In genomic region chr9:20983169-20983568, GRCm38 (mm10) we compare ENCODE assay signal across 17 mouse cellular contexts. TPM values are rescaled to one million over a fixed set of nuclear protein-coding genes. Genes with fewer than 3 reads are reported as not detected.
DNase-seq lines count a peak whose midpoint lies in the region; ATAC-seq and TF ChIP-seq lines count a peak whose summit lies in the region.
"Had no signal": no experiment of that assay in that cellular context is flagged by ENCODE, and none has a peak within 500 bp of the region (broad histone marks: within the 10 kb centered on the region; RNA-seq: fewer than 3 reads in every experiment).

No protein-coding gene starts in this region.

- dilution Hi-C loops in CH12.LX (cut with MboI; ENCODE audit: extremely low pct_ligation_motif_present, extremely low pct_unique_long_range_greater_than_20kb, low sequenced_read_pairs) = no loop called here

- no peak overlapping the region for H3K4me3 ChIP-seq in heart, embryonic 13.5 days
- H3K4me3 ChIP-seq in CH12.LX (replicated peaks in 1 of 3; ENCODE audit: low read depth in 2 of 3, low read length in 2 of 3, poor library complexity in 1 of 3) = peak overlapping the region in 1 of 3 experiments; percentile 33
- no peak overlapping the region for H3K4me3 ChIP-seq in heart, embryonic 11.5 days (ENCODE audit: low read depth, low read length)
- H3K4me3 ChIP-seq: limb, embryonic 12.5 days had no signal

- no peaks in the 10 kb centered on the region for H3K79me2 ChIP-seq in CH12.LX (replicated peaks; ENCODE audit: control insufficient read depth, extremely low read depth, insufficient read depth, poor library complexity, severe bottlenecking)

- WGBS in heart, embryonic 13.5 days = 30% methylated on average over 5 of the region's 5 CpGs
- 41% methylated on average over 5 of the region's 5 CpGs for WGBS in heart, embryonic 11.5 days (ENCODE audit: insufficient replicate concordance)

- peak overlapping the region; percentile 7; the same call in 1 of the 2 replicates for H3K9ac ChIP-seq in heart, embryonic 13.5 days
- peak overlapping the region; percentile 15; the same call in 1 of the 2 replicates for H3K9ac ChIP-seq in CH12.LX (ENCODE audit: insufficient read depth, low read depth)
- H3K9ac ChIP-seq in heart, embryonic 11.5 days (ENCODE audit: low read depth, low read length) = no peak overlapping the region
- H3K9ac ChIP-seq: hindbrain, embryonic 14.5 days; limb, embryonic 12.5 days had no signal

- peak; percentile 36; the same call in 1 of the 2 replicates for TF ChIP-seq POLR2A in CH12.LX (IDR thresholded peaks at IDR 0.05; ENCODE audit: low read depth, low read length)

- no peak overlapping the region for H3K4me2 ChIP-seq in heart, embryonic 13.5 days
- H3K4me2 ChIP-seq in CH12.LX (ENCODE audit: insufficient read depth, low read depth, poor library complexity, severe bottlenecking) = peak overlapping the region; percentile 30; the same call in 1 of the 2 replicates
- H3K4me2 ChIP-seq in heart, embryonic 11.5 days = no peak overlapping the region
- H3K4me2 ChIP-seq: hindbrain, embryonic 14.5 days; limb, embryonic 12.5 days had no signal

- ATAC-seq in heart, embryonic 13.5 days (ENCODE audit: extremely low read depth, insufficient number of reproducible peaks, low FRiP score, low TSS enrichment) = no peak
- ATAC-seq in common myeloid progenitor, adult 5-6 weeks (replicated peaks; ENCODE audit: low read depth, poor library complexity, severe bottlenecking) = peak; percentile 42; the same call in 1 of the 2 replicates
- ATAC-seq in heart, embryonic 11.5 days (replicated peaks; ENCODE audit: insufficient number of reproducible peaks, low FRiP score, low TSS enrichment) = no peak
- ATAC-seq: midbrain, embryonic 16.5 days had no signal

- intact Hi-C loops in left cerebral cortex, postnatal 4 days (cut with DNase I) = no loop called here

- H3K27me3 ChIP-seq in heart, embryonic 13.5 days (replicated peaks) = peaks cover 10% of the 10 kb centered on the region
- peaks cover 5% of the 10 kb centered on the region for H3K27me3 ChIP-seq in CH12.LX (replicated peaks)
- no peaks in the 10 kb centered on the region for H3K27me3 ChIP-seq in splenic B cell, adult 2 months (ENCODE audit: control insufficient read depth, insufficient read depth, low read length, poor library complexity, severe bottlenecking)
- peaks cover 3% of the 10 kb centered on the region; the same call in 1 of the 2 replicates for H3K27me3 ChIP-seq in heart, embryonic 11.5 days (ENCODE audit: control insufficient read depth, insufficient read depth, low read length)
- H3K27me3 ChIP-seq: limb, embryonic 12.5 days had no signal

- TF ChIP-seq CTCF in CH12.LX (conservative IDR thresholded peaks at IDR 0.05 in 1 of 2, IDR thresholded peaks at IDR 0.05 in 1 of 2; ENCODE audit: low read depth in 2 of 2, low read length in 2 of 2) = no peak

- in situ Hi-C loops in CH12.LX (cut with MboI; ENCODE audit: low pct_ligation_motif_present, low pct_unique_long_range_greater_than_20kb, low sequenced_read_pairs) = no loop called here

- TF ChIP-seq RAD21 in CH12.LX (IDR thresholded peaks at IDR 0.05; ENCODE audit: low read depth, low read length) = no peak

- no peaks in the 10 kb centered on the region for H3K36me3 ChIP-seq in heart, embryonic 13.5 days
- no peaks in the 10 kb centered on the region for H3K36me3 ChIP-seq in CH12.LX (replicated peaks in 1 of 2; ENCODE audit: control insufficient read depth in 1 of 2, insufficient read depth in 1 of 2, low read length in 1 of 2)
- H3K36me3 ChIP-seq in splenic B cell, adult 2 months (ENCODE audit: control insufficient read depth, insufficient read depth, low read length, poor library complexity, severe bottlenecking) = no peaks in the 10 kb centered on the region
- H3K36me3 ChIP-seq in heart, embryonic 11.5 days (ENCODE audit: control insufficient read depth, insufficient read depth, low read length) = no peaks in the 10 kb centered on the region
- H3K36me3 ChIP-seq: limb, embryonic 12.5 days had no signal

- H3K4me1 ChIP-seq in heart, embryonic 13.5 days = peaks cover 15% of the 10 kb centered on the region
- peaks cover 16 to 61% of the 10 kb centered on the region in 2 experiments for H3K4me1 ChIP-seq in CH12.LX (ENCODE audit: control insufficient read depth in 1 of 2, insufficient read depth in 2 of 2)
- 0 out of 2 replicates have a peak, but pooled peaks cover 2% of the 10 kb centered on the region for H3K4me1 ChIP-seq in heart, embryonic 11.5 days (ENCODE audit: control insufficient read depth, insufficient read depth, low read length)

- TF ChIP-seq EP300 in CH12.LX (IDR thresholded peaks at IDR 0.05; ENCODE audit: low read length) = no peak; the same call in 1 of the 2 replicates

- H3K9me3 ChIP-seq in heart, embryonic 13.5 days = no peaks in the 10 kb centered on the region
- H3K9me3 ChIP-seq in CH12.LX (replicated peaks; ENCODE audit: low read length) = no peaks in the 10 kb centered on the region
- no peaks in the 10 kb centered on the region for H3K9me3 ChIP-seq in heart, embryonic 11.5 days (replicated peaks; ENCODE audit: control insufficient read depth, low read length)
- H3K9me3 ChIP-seq: limb, embryonic 12.5 days had no signal

- H3K27ac ChIP-seq in heart, embryonic 13.5 days (replicated peaks) = peak overlapping the region; percentile 5; the same call in 1 of the 2 replicates
- H3K27ac ChIP-seq in CH12.LX (ENCODE audit: insufficient read depth, low read depth) = no peak overlapping the region
- H3K27ac ChIP-seq in heart, embryonic 11.5 days (ENCODE audit: low read depth, low read length) = no peak overlapping the region
- H3K27ac ChIP-seq: hindbrain, embryonic 14.5 days; kidney, postnatal 0 days; limb, embryonic 12.5 days had no signal

- no peak for DNase-seq in heart, postnatal 4 days
- DNase-seq in CH12.LX (ENCODE audit: extremely low read depth) = peak; percentile 76
- DNase-seq in splenic B cell, adult 2 months (ENCODE audit: low read depth, low spot score) = peak; percentile 23
- DNase-seq in adrenal gland, adult 18-20 months (ENCODE audit: low spot score in 2 of 2) = no peak
- no peak for DNase-seq in left cerebral cortex, postnatal 4 days
- DNase-seq: adrenal gland, adult 8-10 months; cerebellum, adult 9-11 months; heart, adult 11 months; lung, postnatal 4 days; spleen, adult 18-20 months had no signal

TF ChIP-seq in CH12.LX, 34 proteins besides CTCF, POLR2A, EP300 and RAD21 (continues in another document):
- TF ChIP-seq ELF1 (IDR thresholded peaks at IDR 0.05; ENCODE audit: low read depth, low read length) = peak; percentile 80
- peak; percentile 30; the same call in 1 of the 2 replicates for TF ChIP-seq TCF12 (IDR thresholded peaks at IDR 0.05; ENCODE audit: low read depth, low read length)
- TF ChIP-seq MAZ (IDR thresholded peaks at IDR 0.05; ENCODE audit: low read depth, low read length) = no peak

RNA-seq across cellular contexts. Expression of gene S1pr2, which starts 6.6 kb away (rescaled TPM):
- polyA plus RNA-seq in heart, embryonic 13.5 days (2015; fragmentation: Nextera tagmentation; extraction: Ambion mirVana) = 19.4 and 21.9 TPM in 2 replicates
- total RNA-seq in heart, postnatal 4 days (2021) = 10 to 100 TPM in 1 of 2 experiments, 1 to 10 TPM in 1; 8.4 to 11.1 TPM
- total RNA-seq in CH12.LX (2012; rRNA removed) (1.6 and 2.0 TPM in 2 replicates), CH12.LX (2014; rRNA removed) (0.84 and 1.3 TPM in 2 replicates)
- 1.4 and 3.2 TPM in 2 replicates for polyA plus RNA-seq in CH12.LX (2012; ENCODE audit: insufficient read length, low read depth)
- total RNA-seq in common myeloid progenitor, adult 5-6 weeks (2017) = 1.4 and 2.2 TPM in 2 replicates
- total RNA-seq in adrenal gland, adult 18-20 months (2021) = 10 to 100 TPM; 18.3 to 22.0 TPM
- 1 to 10 TPM; 4.5 to 5.5 TPM for total RNA-seq in left cerebral cortex, postnatal 4 days (2021)
- polyA plus RNA-seq in heart, embryonic 11.5 days (2014; fragmentation: Nextera tagmentation; extraction: Ambion mirVana) = 24.6 and 26.5 TPM in 2 replicates

RNA-seq across cellular contexts. Expression of gene Mrpl4, which starts 19.4 kb away (rescaled TPM):
- polyA plus RNA-seq in heart, embryonic 13.5 days (2015; fragmentation: Nextera tagmentation; extraction: Ambion mirVana) = 124 and 139 TPM in 2 replicates
- 10 to 100 TPM; 85.7 to 98.0 TPM for total RNA-seq in heart, postnatal 4 days (2021)
- total RNA-seq in CH12.LX (2012; rRNA removed) (98.7 and 103 TPM in 2 replicates), CH12.LX (2014; rRNA removed) (42.1 and 43.9 TPM in 2 replicates)
- 83.6 and 94.8 TPM in 2 replicates for polyA plus RNA-seq in CH12.LX (2012; ENCODE audit: insufficient read length, low read depth)
- 33.0 and 35.8 TPM in 2 replicates for total RNA-seq in common myeloid progenitor, adult 5-6 weeks (2017)
- total RNA-seq in adrenal gland, adult 18-20 months (2021) = 100 to 1,000 TPM; 122 to 124 TPM
- 10 to 100 TPM; 45.2 to 49.3 TPM for total RNA-seq in left cerebral cortex, postnatal 4 days (2021)
- 140 and 147 TPM in 2 replicates for polyA plus RNA-seq in heart, embryonic 11.5 days (2014; fragmentation: Nextera tagmentation; extraction: Ambion mirVana)

RNA-seq across cellular contexts. Expression of gene Dnmt1, which starts 23.5 kb away (rescaled TPM):
- polyA plus RNA-seq in heart, embryonic 13.5 days (2015; fragmentation: Nextera tagmentation; extraction: Ambion mirVana) = 58.7 and 59.8 TPM in 2 replicates
- total RNA-seq in heart, postnatal 4 days (2021) = 10 to 100 TPM; 66.7 to 68.2 TPM
- total RNA-seq in CH12.LX (2012; rRNA removed) (121 and 130 TPM in 2 replicates), CH12.LX (2014; rRNA removed) (84.8 and 89.9 TPM in 2 replicates)
- polyA plus RNA-seq in CH12.LX (2012; ENCODE audit: insufficient read length, low read depth) = 145 and 190 TPM in 2 replicates
- 271 and 309 TPM in 2 replicates for total RNA-seq in common myeloid progenitor, adult 5-6 weeks (2017)
- 10 to 100 TPM; 33.6 to 34.9 TPM for total RNA-seq in adrenal gland, adult 18-20 months (2021)
- total RNA-seq in left cerebral cortex, postnatal 4 days (2021) = 10 to 100 TPM; 86.1 to 88.5 TPM
- 50.5 and 59.3 TPM in 2 replicates for polyA plus RNA-seq in heart, embryonic 11.5 days (2014; fragmentation: Nextera tagmentation; extraction: Ambion mirVana)

RNA-seq across cellular contexts. Expression of gene Icam1, which starts 32.6 kb away (rescaled TPM):
- polyA plus RNA-seq in heart, embryonic 13.5 days (2015; fragmentation: Nextera tagmentation; extraction: Ambion mirVana) = 11.6 and 11.9 TPM in 2 replicates
- total RNA-seq in heart, postnatal 4 days (2021) = 1 to 10 TPM; 8.0 to 8.5 TPM
- total RNA-seq in CH12.LX (2012; rRNA removed) (128 and 202 TPM in 2 replicates), CH12.LX (2014; rRNA removed) (101 and 102 TPM in 2 replicates)
- 64.2 and 70.6 TPM in 2 replicates for polyA plus RNA-seq in CH12.LX (2012; ENCODE audit: insufficient read length, low read depth)
- 9.1 and 14.8 TPM in 2 replicates for total RNA-seq in common myeloid progenitor, adult 5-6 weeks (2017)
- total RNA-seq in adrenal gland, adult 18-20 months (2021) = 10 to 100 TPM in 1 of 2 experiments, 1 to 10 TPM in 1; 9.0 to 31.8 TPM
- 1 to 10 TPM; 2.5 to 2.8 TPM for total RNA-seq in left cerebral cortex, postnatal 4 days (2021)
- 8.1 and 8.5 TPM in 2 replicates for polyA plus RNA-seq in heart, embryonic 11.5 days (2014; fragmentation: Nextera tagmentation; extraction: Ambion mirVana)

RNA-seq across cellular contexts. Expression of gene Icam4, which starts 46.0 kb away (rescaled TPM):
- polyA plus RNA-seq in heart, embryonic 13.5 days (2015; fragmentation: Nextera tagmentation; extraction: Ambion mirVana) = 3.1 and 8.3 TPM in 2 replicates
- total RNA-seq in heart, postnatal 4 days (2021) = under 1 TPM; 0.27 to 0.93 TPM
- total RNA-seq in CH12.LX (2012; rRNA removed) (2.9 and 3.1 TPM in 2 replicates), CH12.LX (2014; rRNA removed) (1.1 and 1.2 TPM in 2 replicates)
- 0.72 and 0.96 TPM in 2 replicates for polyA plus RNA-seq in CH12.LX (2012; ENCODE audit: insufficient read length, low read depth)
- 11.5 and 28.9 TPM in 2 replicates for total RNA-seq in common myeloid progenitor, adult 5-6 weeks (2017)
- total RNA-seq in adrenal gland, adult 18-20 months (2021) = 1 to 10 TPM; 1.2 to 4.8 TPM
- total RNA-seq in left cerebral cortex, postnatal 4 days (2021) = not detected
- polyA plus RNA-seq in heart, embryonic 11.5 days (2014; fragmentation: Nextera tagmentation; extraction: Ambion mirVana) = 18.9 and 25.4 TPM in 2 replicates
- polyA plus RNA-seq: midbrain, embryonic 16.5 days had no signal

Comparison
In these comparisons a context has a peak if more than half of its experiments do, and no peak if none do; other contexts are left out.
1. DNase-seq: peak in CH12.LX (single experiment) and splenic B cell, adult 2 months (single experiment); none in heart, postnatal 4 days (single experiment), adrenal gland, adult 18-20 months (0 of 2) and left cerebral cortex, postnatal 4 days (single experiment).